Mouse (Mus musculus): ENCODE results near the gene Smyd5. TPM values are rescaled to one million over a fixed set of nuclear protein-coding genes. Genes with fewer than 3 reads are reported as not detected.
A peak's percentile ranks its signal among the peaks of the same experiment; 100 is the strongest.
"Not testable (repeated sequence)": the region's sequence is repeated elsewhere in the genome, so short reads cannot be mapped to it uniquely, and the experiment has no call there.

The Smyd5 gene
- polyA plus RNA-seq, 1 experiment: 12.7 TPM

GRCm38 (mm10) chr6:85436204-85436603, 4.4 kb downstream of the Smyd5 start:
- Histone ChIP-seq H3K27ac (replicated peaks; ENCODE audit: low read depth, low read length) (no peak overlapping the region), H3K4me3 (ENCODE audit: insufficient read depth, low read depth, low read length) (no peak overlapping the region), H3K4me1 (ENCODE audit: control insufficient read depth, insufficient read depth, insufficient read length, low read length) (peaks cover 3% of the 10 kb centered on the region; the same call in 1 of the 2 replicates)

GRCm38 (mm10) chr6:85436631-85437030, 4.8 kb downstream of the Smyd5 start:
- Histone ChIP-seq H3K4me1 (ENCODE audit: control insufficient read depth, insufficient read depth, insufficient read length, low read length) (peaks cover 3% of the 10 kb centered on the region; the same call in 1 of the 2 replicates), H3K4me3 (ENCODE audit: insufficient read depth, low read depth, low read length) (no peak overlapping the region)

GRCm38 (mm10) chr6:85441142-85441541, 9.4 kb downstream of the Smyd5 start:
- Histone ChIP-seq H3K4me1 (ENCODE audit: control insufficient read depth, insufficient read depth, insufficient read length, low read length) (no peaks in the 10 kb centered on the region; the same call in 1 of the 2 replicates), H3K27ac (replicated peaks; ENCODE audit: low read depth, low read length) (no peak overlapping the region), H3K4me3 (ENCODE audit: insufficient read depth, low read depth, low read length) (no peak overlapping the region)

More at GRCm38 (mm10) chr6:85436631-85437030, 4.8 kb downstream of the Smyd5 start:
- no peak overlapping the region for H3K27ac ChIP-seq (replicated peaks; ENCODE audit: low read depth, low read length)

- Histone ChIP-seq H3K27ac (replicated peaks; ENCODE audit: low read depth, low read length) (no peak overlapping the region), H3K4me1 (ENCODE audit: control insufficient read depth, insufficient read depth, insufficient read length, low read length) (no peaks in the 10 kb centered on the region; the same call in 1 of the 2 replicates), H3K4me3 (ENCODE audit: insufficient read depth, low read depth, low read length) (no peak overlapping the region)
These were observed 11.9 kb downstream of the Smyd5 start for GRCm38 (mm10) chr6:85443488-85444233.

- H3K27ac ChIP-seq (replicated peaks; ENCODE audit: low read depth, low read length): no peak overlapping the region
- no peak overlapping the region for H3K4me3 ChIP-seq (ENCODE audit: insufficient read depth, low read depth, low read length)
- no peaks in the 10 kb centered on the region; the same call in 1 of the 2 replicates for H3K4me1 ChIP-seq (ENCODE audit: control insufficient read depth, insufficient read depth, insufficient read length, low read length)
These were observed 12.6 kb downstream of the Smyd5 start for GRCm38 (mm10) chr6:85444266-85444965.

- Histone ChIP-seq H3K4me1 (ENCODE audit: control insufficient read depth, insufficient read depth, insufficient read length, low read length) (no peaks in the 10 kb centered on the region; the same call in 1 of the 2 replicates), H3K27ac (replicated peaks; ENCODE audit: low read depth, low read length) (no peak overlapping the region), H3K4me3 (ENCODE audit: insufficient read depth, low read depth, low read length) (no peak overlapping the region)
These were observed 13.5 kb downstream of the Smyd5 start for GRCm38 (mm10) chr6:85445286-85445685.

GRCm38 (mm10) chr6:85447351-85447750, 15.6 kb downstream of the Smyd5 start:
- Histone ChIP-seq H3K27ac (replicated peaks; ENCODE audit: low read depth, low read length) (no peak overlapping the region), H3K4me1 (ENCODE audit: control insufficient read depth, insufficient read depth, insufficient read length, low read length) (no peaks in the 10 kb centered on the region; the same call in 1 of the 2 replicates), H3K4me3 (ENCODE audit: insufficient read depth, low read depth, low read length) (no peak overlapping the region)

GRCm38 (mm10) chr6:85450140-85450539, 18.4 kb downstream of the Smyd5 start:
- H3K4me1 ChIP-seq (ENCODE audit: control insufficient read depth, insufficient read depth, insufficient read length, low read length); H3K4me3 ChIP-seq (ENCODE audit: insufficient read depth, low read depth, low read length); H3K27ac ChIP-seq (replicated peaks; ENCODE audit: low read depth, low read length): not testable (repeated sequence)

- peaks cover 5% of the 10 kb centered on the region; the same call in 1 of the 2 replicates for H3K4me1 ChIP-seq (ENCODE audit: control insufficient read depth, insufficient read depth, insufficient read length, low read length)
- H3K27ac ChIP-seq (replicated peaks; ENCODE audit: low read depth, low read length): peak within 1 kb of the TSS; percentile 73
- peak within 1 kb of the TSS; percentile 93 for H3K4me3 ChIP-seq (ENCODE audit: insufficient read depth, low read depth, low read length)
These were observed 19.2 kb downstream of the Smyd5 start, which contains the start of gene Cct7 for GRCm38 (mm10) chr6:85450697-85451663. TSS of gene Cct7 (plus strand) at chr6:85451514.

- peak within 1 kb of the TSS; percentile 93 for H3K4me3 ChIP-seq (ENCODE audit: insufficient read depth, low read depth, low read length)
- peak within 1 kb of the TSS; percentile 73 for H3K27ac ChIP-seq (replicated peaks; ENCODE audit: low read depth, low read length)
- H3K4me1 ChIP-seq (ENCODE audit: control insufficient read depth, insufficient read depth, insufficient read length, low read length): peaks cover 5% of the 10 kb centered on the region; the same call in 1 of the 2 replicates
These were observed 20.0 kb downstream of the Smyd5 start, which contains the start of gene Pradc1 for GRCm38 (mm10) chr6:85451664-85452410. TSS of gene Pradc1 (minus strand) at chr6:85451970.

- H3K27ac ChIP-seq (replicated peaks; ENCODE audit: low read depth, low read length): peak overlapping the region; percentile 68
These were observed 20.5 kb downstream of the Smyd5 start for GRCm38 (mm10) chr6:85452411-85452665.

GRCm38 (mm10) chr6:85452816-85453215, 21.0 kb downstream of the Smyd5 start:
- peaks cover 5% of the 10 kb centered on the region; the same call in 1 of the 2 replicates for H3K4me1 ChIP-seq (ENCODE audit: control insufficient read depth, insufficient read depth, insufficient read length, low read length)
- peak overlapping the region; percentile 93 for H3K4me3 ChIP-seq (ENCODE audit: insufficient read depth, low read depth, low read length)
- H3K27ac ChIP-seq (replicated peaks; ENCODE audit: low read depth, low read length): no peak overlapping the region

More at GRCm38 (mm10) chr6:85452411-85452665, 20.5 kb downstream of the Smyd5 start:
- H3K4me3 ChIP-seq (ENCODE audit: insufficient read depth, low read depth, low read length): peak overlapping the region; percentile 93
- H3K4me1 ChIP-seq (ENCODE audit: control insufficient read depth, insufficient read depth, insufficient read length, low read length): peaks cover 5% of the 10 kb centered on the region; the same call in 1 of the 2 replicates

- Histone ChIP-seq H3K4me3 (ENCODE audit: insufficient read depth, low read depth, low read length) (no peak overlapping the region), H3K4me1 (ENCODE audit: control insufficient read depth, insufficient read depth, insufficient read length, low read length) (no peaks in the 10 kb centered on the region), H3K27ac (replicated peaks; ENCODE audit: low read depth, low read length) (no peak overlapping the region)
These were observed 27.8 kb downstream of the Smyd5 start for GRCm38 (mm10) chr6:85459621-85460020.

- no peak overlapping the region for H3K27ac ChIP-seq (replicated peaks; ENCODE audit: low read depth, low read length)
- no peak overlapping the region for H3K4me3 ChIP-seq (ENCODE audit: insufficient read depth, low read depth, low read length)
- no peaks in the 10 kb centered on the region for H3K4me1 ChIP-seq (ENCODE audit: control insufficient read depth, insufficient read depth, insufficient read length, low read length)
These were observed 33.6 kb downstream of the Smyd5 start for GRCm38 (mm10) chr6:85465381-85465780.

Data from brown adipose tissue, adult 24 weeks (tissue).